Mouse (Mus musculus) right cerebral cortex, adult 18-20 months (tissue): ENCODE data around the gene Arid3c.
"Not testable (repeated sequence)": the region's sequence is repeated elsewhere in the genome, so short reads cannot be mapped to it uniquely, and the experiment has no call there.

Experiments used
- DNase-seq: peaks from one replicate; pipeline ENCODE4 v3.0.0; 2022; ENCODE audit warnings: mixed read lengths

Arid3c gene

GRCm38 (mm10) chr4:41702226-41702625 lies 28.7 kb downstream of the Arid3c start:
- not testable (repeated sequence) for DNase-seq

- DNase-seq: not testable (repeated sequence)
Observed at GRCm38 (mm10) chr4:41700224-41700623, 30.7 kb downstream of the Arid3c start.

- DNase-seq: not testable (repeated sequence)
Observed at GRCm38 (mm10) chr4:41699783-41700182, 31.2 kb downstream of the Arid3c start, which contains the start of gene Il11ra1. Gene Il11ra1 (plus strand): TSS chr4:41699989.

- DNase-seq: not testable (repeated sequence)
Observed at GRCm38 (mm10) chr4:41698421-41699016, 32.4 kb downstream of the Arid3c start.

GRCm38 (mm10) chr4:41696930-41697841 lies 33.8 kb downstream of the Arid3c start, which contains the start of gene Cntfr:
Gene Cntfr (minus strand): TSS chr4:41697089.
- peak; percentile 84 for DNase-seq

- DNase-seq: not testable (repeated sequence)
Observed at GRCm38 (mm10) chr4:41696452-41696851, 34.5 kb downstream of the Arid3c start.

GRCm38 (mm10) chr4:41695800-41696199 lies 35.1 kb downstream of the Arid3c start:
- DNase-seq: not testable (repeated sequence)

- not testable (repeated sequence) for DNase-seq
Observed at GRCm38 (mm10) chr4:41693511-41693910, 37.4 kb downstream of the Arid3c start.

GRCm38 (mm10) chr4:41690014-41690413 lies 40.9 kb downstream of the Arid3c start:
- not testable (repeated sequence) for DNase-seq

GRCm38 (mm10) chr4:41688562-41688961 lies 42.4 kb downstream of the Arid3c start:
- not testable (repeated sequence) for DNase-seq

GRCm38 (mm10) chr4:41685882-41686492 lies 45.0 kb downstream of the Arid3c start:
- not testable (repeated sequence) for DNase-seq

GRCm38 (mm10) chr4:41684931-41685453 lies 46.0 kb downstream of the Arid3c start:
- DNase-seq: not testable (repeated sequence)

GRCm38 (mm10) chr4:41684131-41684930 lies 46.6 kb downstream of the Arid3c start:
- DNase-seq: not testable (repeated sequence)

GRCm38 (mm10) chr4:41683303-41683702 lies 47.6 kb downstream of the Arid3c start:
- not testable (repeated sequence) for DNase-seq

- no peak for DNase-seq
Observed at GRCm38 (mm10) chr4:41682789-41683188, 48.2 kb downstream of the Arid3c start.

GRCm38 (mm10) chr4:41681947-41682346 lies 49.0 kb downstream of the Arid3c start:
- no peak for DNase-seq

GRCm38 (mm10) chr4:41681176-41681575 lies 49.8 kb downstream of the Arid3c start:
- DNase-seq: peak; percentile 30

- DNase-seq: no peak
Observed at GRCm38 (mm10) chr4:41679291-41679690, 51.7 kb downstream of the Arid3c start.

GRCm38 (mm10) chr4:41678863-41679262 lies 52.1 kb downstream of the Arid3c start:
- DNase-seq: no peak

- DNase-seq: no peak
Observed at GRCm38 (mm10) chr4:41677006-41677629, 53.8 kb downstream of the Arid3c start.

GRCm38 (mm10) chr4:41676248-41677005 lies 54.5 kb downstream of the Arid3c start:
- DNase-seq: no peak
